Mouse (Mus musculus): ENCODE results near the gene Lrmda.

Lrmda gene

DNA sequence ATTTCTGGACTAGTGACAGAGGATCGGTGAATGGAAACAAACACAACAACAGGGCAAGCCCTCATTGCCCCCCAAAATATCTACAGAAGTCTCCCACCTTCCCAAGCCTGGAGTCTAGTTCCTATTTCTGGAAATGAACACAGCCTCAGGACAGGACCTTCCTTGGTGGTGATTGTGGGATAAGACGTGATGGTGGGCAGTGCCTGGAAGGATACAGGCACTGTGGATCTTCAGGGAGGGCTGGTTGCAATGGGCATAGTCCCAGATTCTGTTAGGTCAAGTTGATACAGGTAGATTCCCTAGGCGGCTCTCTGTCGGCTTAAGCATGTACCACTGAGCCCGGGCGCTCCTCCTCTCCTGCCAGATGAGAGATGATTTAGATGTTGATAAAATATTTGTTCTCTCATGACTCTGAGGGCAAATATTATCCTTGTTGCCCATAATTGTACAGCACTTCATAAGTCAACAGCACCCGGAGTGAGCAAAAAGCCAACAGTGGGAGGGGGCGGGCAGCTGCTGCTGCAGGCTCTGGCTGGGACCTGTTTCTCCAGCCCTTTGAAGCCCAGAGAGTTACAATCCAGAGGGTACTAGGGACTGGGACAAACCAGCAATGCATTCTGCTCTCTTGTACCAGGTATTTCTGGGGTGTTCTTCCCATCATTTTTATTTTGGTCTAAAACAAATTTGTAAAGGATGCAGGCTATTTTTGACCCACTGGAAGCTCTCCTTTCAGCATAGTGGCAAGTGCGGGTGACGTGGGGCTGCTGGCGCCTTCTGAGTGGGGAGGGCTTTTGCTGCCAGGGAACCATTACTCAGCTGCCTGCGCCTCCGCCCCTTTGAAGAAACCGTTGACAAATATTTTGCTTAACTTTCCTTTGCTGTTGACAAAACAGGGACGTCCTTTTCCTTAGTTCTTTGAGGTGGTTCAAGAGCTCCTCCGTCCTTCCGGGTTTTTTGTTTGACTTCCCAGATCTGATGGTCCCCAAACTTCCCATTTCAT, 630.8 kb downstream of the Lrmda start:
- no peak for DNase-seq (ENCODE audit: low spot score in 2 of 2)

GRCm38 (mm10) chr14:22651131-22651952, 631.8 kb downstream of the Lrmda start:
- no peak for DNase-seq (ENCODE audit: low spot score in 2 of 2)

- no peak for DNase-seq (ENCODE audit: low spot score in 2 of 2)
These were observed 643.0 kb downstream of the Lrmda start for GRCm38 (mm10) chr14:22662496-22662895.

GRCm38 (mm10) chr14:22666437-22666836, 646.9 kb downstream of the Lrmda start:
- DNase-seq (ENCODE audit: low spot score in 2 of 2) = no peak

DNA sequence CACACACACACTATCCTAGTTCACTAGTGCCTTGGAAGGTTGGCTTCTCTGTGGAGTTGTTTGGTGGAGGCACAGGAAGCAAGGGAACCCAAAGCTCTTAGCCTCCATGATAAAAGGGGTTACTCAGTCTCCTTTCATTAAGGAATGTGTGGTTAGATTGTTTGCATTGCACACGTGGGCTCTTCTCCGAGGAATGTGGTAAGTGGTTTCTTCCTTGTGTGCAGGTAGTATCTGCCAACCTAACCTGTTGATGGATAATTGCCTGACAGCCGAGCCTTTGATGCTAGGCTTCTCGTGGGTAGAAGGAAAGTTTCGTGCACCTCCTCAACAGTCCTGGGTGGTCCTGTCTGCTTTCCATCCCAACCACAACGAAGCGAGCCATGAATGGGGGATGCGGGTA, 648.8 kb downstream of the Lrmda start:
- DNase-seq (ENCODE audit: low spot score in 2 of 2) = no peak

- no peak for DNase-seq (ENCODE audit: low spot score in 2 of 2)
These were observed 649.2 kb downstream of the Lrmda start for GRCm38 (mm10) chr14:22668711-22669110.

DNA sequence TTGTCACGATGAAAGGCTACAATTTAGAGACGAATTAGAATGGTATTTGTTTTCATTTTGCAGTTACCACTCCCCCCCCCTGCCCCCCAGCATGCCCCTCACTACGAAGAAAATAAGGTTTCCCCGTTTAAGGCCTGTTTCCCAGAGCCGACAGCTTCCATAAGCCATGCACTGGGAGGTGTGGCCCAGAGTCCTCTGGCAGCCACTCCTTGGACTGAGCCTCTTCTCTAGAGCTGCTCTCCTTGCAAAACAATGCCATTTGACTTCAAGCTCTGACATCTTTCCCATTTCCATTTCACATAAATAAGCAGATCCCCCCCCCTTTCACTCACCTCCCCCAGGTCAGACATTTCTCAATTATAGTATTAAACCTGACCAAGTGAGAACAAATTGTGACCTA, 654.1 kb downstream of the Lrmda start:
- no peak for DNase-seq (ENCODE audit: low spot score in 2 of 2)

- DNase-seq (ENCODE audit: low spot score in 2 of 2) = no peak
These were observed 659.6 kb downstream of the Lrmda start for GRCm38 (mm10) chr14:22679008-22679704.

GRCm38 (mm10) chr14:22679705-22680643, 660.5 kb downstream of the Lrmda start:
- no peak for DNase-seq (ENCODE audit: low spot score in 2 of 2)

GRCm38 (mm10) chr14:22686886-22687285, 667.4 kb downstream of the Lrmda start:
- DNase-seq (ENCODE audit: low spot score in 2 of 2) = no peak

DNA sequence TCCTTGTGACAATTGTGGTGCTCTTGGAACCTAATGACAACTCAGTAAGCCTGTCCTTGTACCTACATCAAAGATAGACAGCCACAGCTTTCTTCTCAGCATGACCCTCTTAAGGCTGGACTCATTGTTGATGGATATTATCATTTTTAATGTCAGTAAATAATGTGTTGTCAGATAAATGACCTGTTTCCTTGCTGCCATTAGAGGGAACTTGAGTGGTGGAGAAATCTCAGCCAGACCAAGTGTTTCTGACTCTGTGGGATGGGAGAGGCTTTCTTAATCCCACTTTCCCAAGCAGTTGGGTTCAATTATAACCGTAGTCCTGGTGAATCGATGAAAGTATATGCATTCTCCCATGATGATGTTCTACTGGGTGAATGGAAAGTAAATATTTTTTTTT, 668.9 kb downstream of the Lrmda start:
- DNase-seq (ENCODE audit: low spot score in 2 of 2) = no peak

- no peak for DNase-seq (ENCODE audit: low spot score in 2 of 2)
These were observed 675.9 kb downstream of the Lrmda start for GRCm38 (mm10) chr14:22695448-22695847.

- DNase-seq (ENCODE audit: low spot score in 2 of 2) = no peak
These were observed 676.4 kb downstream of the Lrmda start for GRCm38 (mm10) chr14:22695931-22696365.

GRCm38 (mm10) chr14:22700236-22700635, 680.7 kb downstream of the Lrmda start:
- DNase-seq (ENCODE audit: low spot score in 2 of 2) = no peak

DNA sequence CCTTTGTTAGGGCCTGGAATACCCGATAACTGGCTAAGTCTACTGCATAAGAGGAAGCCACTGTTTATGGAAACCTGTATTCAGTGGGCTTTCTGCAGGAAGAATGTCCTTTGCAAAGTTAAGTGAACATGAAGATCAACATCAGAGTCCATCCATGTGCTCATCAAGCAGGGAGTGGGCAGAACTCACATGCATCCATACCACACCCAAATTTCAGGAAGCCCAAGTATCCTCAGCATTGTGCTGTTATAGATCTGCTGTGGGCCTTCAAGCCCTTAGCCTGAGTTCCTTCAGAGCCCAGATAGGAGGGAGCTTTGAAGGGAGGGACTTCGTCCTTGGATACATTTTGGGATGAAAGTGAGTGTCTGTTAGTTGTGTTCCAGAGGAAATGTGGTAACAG, 681.2 kb downstream of the Lrmda start:
- no peak for DNase-seq (ENCODE audit: low spot score in 2 of 2)

- no peak for DNase-seq (ENCODE audit: low spot score in 2 of 2)
These were observed 688.6 kb downstream of the Lrmda start for GRCm38 (mm10) chr14:22707958-22708701.

DNA sequence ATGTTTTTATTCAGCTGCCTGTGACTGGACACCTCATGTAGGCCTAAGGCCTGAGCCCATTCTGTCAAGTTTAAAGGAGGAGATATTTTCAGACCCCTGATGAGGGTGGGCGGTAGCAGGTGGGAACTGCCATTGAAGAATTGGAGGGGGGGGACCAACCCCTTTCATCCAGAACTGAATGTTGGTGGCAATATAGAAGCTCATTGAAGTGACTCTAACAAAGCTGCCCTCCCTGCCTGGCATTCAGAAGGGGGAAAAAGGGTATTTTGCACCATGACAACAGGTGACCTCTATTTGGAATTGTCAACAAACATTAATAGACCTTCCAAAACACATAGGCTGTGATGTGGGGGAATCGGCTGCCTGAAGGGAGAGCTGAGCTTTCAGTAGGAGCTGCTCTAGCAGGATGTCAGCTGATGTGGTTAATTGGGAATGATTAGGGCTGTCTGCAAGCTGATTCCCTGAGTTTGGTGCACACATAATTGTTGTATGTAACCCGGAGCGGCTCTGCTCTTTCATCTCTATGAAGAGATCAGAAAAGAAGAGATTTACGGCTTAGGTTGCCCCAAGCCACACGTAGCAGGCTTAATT, 690.7 kb downstream of the Lrmda start:
- DNase-seq (ENCODE audit: low spot score in 2 of 2) = no peak

DNA sequence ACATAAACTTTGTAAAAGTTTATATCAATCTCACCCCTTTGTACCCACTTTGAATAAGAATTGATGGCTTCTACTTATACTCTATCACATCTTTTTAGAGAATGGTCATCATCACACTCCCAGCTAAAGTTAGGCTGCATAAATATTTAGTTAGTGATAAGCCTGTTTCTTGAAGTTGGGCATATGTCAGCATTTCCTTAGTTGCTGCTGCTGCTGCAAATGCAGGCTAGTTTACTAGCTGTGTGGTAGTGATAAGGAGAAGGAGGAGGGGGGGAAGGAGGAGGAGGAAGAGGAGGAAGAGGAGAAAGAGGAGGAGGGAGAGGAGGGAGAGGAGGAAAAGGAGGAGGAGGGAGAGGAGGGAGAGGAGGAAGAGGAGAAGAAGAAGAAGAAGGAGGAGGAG, 692.9 kb downstream of the Lrmda start:
- no peak for DNase-seq (ENCODE audit: low spot score in 2 of 2)

- DNase-seq (ENCODE audit: low spot score in 2 of 2) = no peak
These were observed 696.3 kb downstream of the Lrmda start for GRCm38 (mm10) chr14:22715581-22716378.
